Mouse (Mus musculus): ENCODE results near the gene Mark4. TPM values are rescaled to one million over a fixed set of nuclear protein-coding genes. Genes with fewer than 3 reads are reported as not detected.

Mark4 gene
- polyA plus RNA-seq, 1 experiment, result 29.2 TPM

DNA sequence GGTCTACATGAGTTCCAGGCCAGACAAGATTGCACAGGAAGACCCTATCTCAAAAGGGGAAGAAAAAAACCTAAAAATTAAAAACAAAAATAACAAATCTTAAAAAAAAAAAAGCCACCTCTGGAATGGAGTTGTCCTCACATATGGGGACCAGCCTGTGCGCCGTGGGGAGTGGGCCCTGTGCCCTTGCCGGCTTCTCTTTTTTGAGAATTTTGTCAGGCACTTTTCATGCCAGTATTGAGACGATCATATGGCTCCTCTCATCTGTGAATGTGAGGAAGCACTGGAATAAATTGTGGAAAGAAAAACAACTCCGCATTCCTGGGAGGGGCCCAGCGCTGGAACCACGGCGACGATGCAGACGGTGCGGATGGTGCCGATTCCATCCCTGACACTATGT is 9.5 kb downstream of the Mark4 start:
- 50% methylated on average over 12 of the region's 12 CpGs for WGBS
- DNase-seq, result no peak
- Histone ChIP-seq H3K4me3 (replicated peaks; ENCODE audit: extremely low read depth, low read depth, low read length) (no peak overlapping the region), H3K4me1 (ENCODE audit: control insufficient read depth, insufficient read depth, low read length) (no peaks in the 10 kb centered on the region)
- TF ChIP-seq CTCF (IDR thresholded peaks at IDR 0.05; ENCODE audit: insufficient read depth, low read length), result no peak
- TF ChIP-seq POLR2A (IDR thresholded peaks at IDR 0.05; ENCODE audit: borderline replicate concordance, extremely low read depth, low read depth, low read length), result no peak

DNA sequence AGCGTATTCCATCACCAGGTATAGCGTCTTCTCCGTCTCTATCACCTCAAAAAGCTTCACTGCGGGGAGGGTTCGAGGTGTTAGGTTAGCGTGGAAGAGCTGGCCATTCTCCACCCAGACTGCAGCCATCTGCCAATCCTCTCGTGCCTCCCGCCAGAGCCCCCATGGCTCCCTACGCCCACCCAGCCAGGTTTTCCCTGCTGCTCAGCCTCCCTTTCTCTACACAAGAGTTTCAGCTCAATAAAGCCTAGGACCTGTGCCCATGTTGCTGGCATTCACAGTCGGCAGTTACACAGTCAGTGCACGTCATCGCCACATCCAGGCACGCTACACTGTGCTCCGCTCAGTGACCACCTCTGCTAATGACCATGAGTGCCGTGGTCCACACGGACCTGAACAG is 10.9 kb downstream of the Mark4 start:
- WGBS, result 94% methylated on average over 16 of the region's 16 CpGs
- TF ChIP-seq CTCF (IDR thresholded peaks at IDR 0.05; ENCODE audit: insufficient read depth, low read length) (no peak), POLR2A (IDR thresholded peaks at IDR 0.05; ENCODE audit: borderline replicate concordance, extremely low read depth, low read depth, low read length) (no peak)
- DNase-seq, result no peak
- Histone ChIP-seq H3K4me1 (ENCODE audit: control insufficient read depth, insufficient read depth, low read length) (no peaks in the 10 kb centered on the region), H3K4me3 (replicated peaks; ENCODE audit: extremely low read depth, low read depth, low read length) (no peak overlapping the region)

DNA sequence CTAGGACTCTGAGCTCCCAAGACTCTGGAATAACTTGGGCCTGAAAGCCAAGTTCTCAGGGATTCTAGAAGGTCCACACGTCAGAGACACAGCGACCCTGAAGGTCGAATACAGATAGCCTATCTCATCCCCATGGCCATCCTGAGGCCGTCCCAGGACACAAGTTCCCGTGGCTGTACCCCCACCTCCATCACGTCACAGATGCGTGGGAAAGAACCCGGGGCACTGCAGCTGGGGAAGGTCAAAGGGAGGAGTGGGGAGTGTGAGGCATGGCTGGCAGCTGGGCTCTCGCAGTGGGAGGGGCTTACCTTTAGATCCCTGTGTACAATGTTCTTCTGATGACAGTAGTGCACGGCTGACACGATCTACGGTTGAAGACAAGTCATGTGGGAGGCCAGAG is 13.8 kb downstream of the Mark4 start:
- no peak for TF ChIP-seq CTCF (IDR thresholded peaks at IDR 0.05; ENCODE audit: insufficient read depth, low read length)
- TF ChIP-seq POLR2A (IDR thresholded peaks at IDR 0.05; ENCODE audit: borderline replicate concordance, extremely low read depth, low read depth, low read length), result no peak
- no peaks in the 10 kb centered on the region for H3K4me1 ChIP-seq (ENCODE audit: control insufficient read depth, insufficient read depth, low read length)
- 74% methylated on average over 12 of the region's 12 CpGs for WGBS
- H3K4me3 ChIP-seq (replicated peaks; ENCODE audit: extremely low read depth, low read depth, low read length), result no peak overlapping the region
- no peak for DNase-seq

DNA sequence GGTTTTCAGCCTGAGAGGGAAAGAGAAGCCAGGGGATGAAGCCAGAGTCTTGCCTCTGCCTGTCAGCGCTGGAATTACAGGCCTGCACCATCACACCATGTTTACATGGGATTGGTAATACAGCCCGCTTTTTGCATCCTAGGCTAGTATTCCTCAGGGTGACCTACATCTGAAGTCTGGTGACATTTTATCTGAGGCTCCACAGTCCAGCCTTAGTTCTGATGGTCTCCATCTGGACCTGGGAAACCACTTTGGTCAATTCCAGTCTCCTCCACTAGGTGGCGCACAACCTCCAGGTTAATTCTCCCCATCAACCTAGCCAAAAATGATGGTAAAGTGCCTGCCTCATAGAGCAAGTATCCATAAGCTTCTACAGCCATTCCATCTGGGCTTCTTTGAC is 15.3 kb downstream of the Mark4 start:
- TF ChIP-seq POLR2A (IDR thresholded peaks at IDR 0.05; ENCODE audit: borderline replicate concordance, extremely low read depth, low read depth, low read length) (no peak), CTCF (IDR thresholded peaks at IDR 0.05; ENCODE audit: insufficient read depth, low read length) (peak; percentile 70)

DNA sequence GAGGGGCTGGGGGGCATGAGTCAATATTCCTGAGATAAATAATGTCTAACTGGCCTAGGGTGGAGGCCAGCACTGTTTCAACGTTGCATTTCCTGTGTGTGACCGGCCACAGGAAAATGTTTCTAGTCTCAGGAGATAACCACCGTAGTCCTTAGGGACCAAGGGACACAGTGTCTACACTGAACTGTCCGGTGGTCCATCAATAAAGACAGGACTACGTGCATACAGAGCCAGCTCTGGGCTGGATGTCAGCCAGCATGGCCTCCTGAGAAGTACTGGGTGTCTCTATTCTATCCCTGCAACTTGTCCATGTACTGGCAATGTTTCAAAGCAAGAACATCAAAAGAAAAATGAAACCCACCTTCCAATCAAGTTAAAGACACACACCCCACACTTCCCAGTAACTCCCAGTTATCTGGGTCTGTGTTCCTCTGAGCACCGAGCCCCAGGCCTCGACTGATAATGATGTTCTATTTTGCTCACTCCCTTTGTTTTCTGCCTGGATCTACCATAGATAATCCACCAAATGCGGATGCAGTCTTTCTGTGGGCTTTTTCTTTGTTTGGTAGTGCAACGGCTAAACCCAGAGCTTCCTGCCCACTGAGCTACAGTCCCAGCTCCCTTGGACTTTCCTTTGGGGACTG is 17.1 kb downstream of the Mark4 start:
- Histone ChIP-seq H3K4me3 (replicated peaks; ENCODE audit: extremely low read depth, low read depth, low read length) (no peak overlapping the region), H3K4me1 (ENCODE audit: control insufficient read depth, insufficient read depth, low read length) (no peaks in the 10 kb centered on the region)
- 52% methylated on average over 9 of the region's 9 CpGs for WGBS
- DNase-seq, result no peak
- no peak for TF ChIP-seq CTCF (IDR thresholded peaks at IDR 0.05; ENCODE audit: insufficient read depth, low read length)
- TF ChIP-seq POLR2A (IDR thresholded peaks at IDR 0.05; ENCODE audit: borderline replicate concordance, extremely low read depth, low read depth, low read length), result no peak

More for the DNA sequence above, 15.3 kb downstream of the Mark4 start:
- H3K4me1 ChIP-seq (ENCODE audit: control insufficient read depth, insufficient read depth, low read length), result no peaks in the 10 kb centered on the region
- no peak overlapping the region for H3K4me3 ChIP-seq (replicated peaks; ENCODE audit: extremely low read depth, low read depth, low read length)
- 33% methylated on average over 3 of the region's 3 CpGs for WGBS
- peak; percentile 86 for DNase-seq

DNA sequence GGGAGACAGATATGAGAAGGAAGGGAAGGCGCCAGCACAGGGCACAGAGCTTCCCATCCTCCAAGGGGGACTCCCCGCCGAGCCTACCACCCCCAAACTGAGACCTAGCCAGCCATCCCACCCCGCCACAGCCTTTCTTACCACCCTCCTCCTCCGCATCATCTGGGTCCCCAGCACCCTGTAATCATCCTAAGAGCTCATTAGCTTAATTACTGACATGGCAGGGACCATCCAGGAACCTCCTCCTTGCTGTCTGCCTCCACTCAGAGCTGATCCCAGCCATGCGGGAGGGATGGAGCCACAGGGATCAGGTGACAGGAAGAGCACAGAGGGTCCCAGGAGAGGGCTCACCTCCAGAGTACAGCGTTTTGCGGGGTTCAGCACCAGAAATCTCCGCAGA is 21.6 kb downstream of the Mark4 start:
- WGBS, result 91% methylated on average over 9 of the region's 9 CpGs
- H3K4me1 ChIP-seq (ENCODE audit: control insufficient read depth, insufficient read depth, low read length), result no peaks in the 10 kb centered on the region
- no peak for DNase-seq
- TF ChIP-seq POLR2A (IDR thresholded peaks at IDR 0.05; ENCODE audit: borderline replicate concordance, extremely low read depth, low read depth, low read length), result no peak
- TF ChIP-seq CTCF (IDR thresholded peaks at IDR 0.05; ENCODE audit: insufficient read depth, low read length), result no peak
- H3K4me3 ChIP-seq (replicated peaks; ENCODE audit: extremely low read depth, low read depth, low read length), result no peak overlapping the region

DNA sequence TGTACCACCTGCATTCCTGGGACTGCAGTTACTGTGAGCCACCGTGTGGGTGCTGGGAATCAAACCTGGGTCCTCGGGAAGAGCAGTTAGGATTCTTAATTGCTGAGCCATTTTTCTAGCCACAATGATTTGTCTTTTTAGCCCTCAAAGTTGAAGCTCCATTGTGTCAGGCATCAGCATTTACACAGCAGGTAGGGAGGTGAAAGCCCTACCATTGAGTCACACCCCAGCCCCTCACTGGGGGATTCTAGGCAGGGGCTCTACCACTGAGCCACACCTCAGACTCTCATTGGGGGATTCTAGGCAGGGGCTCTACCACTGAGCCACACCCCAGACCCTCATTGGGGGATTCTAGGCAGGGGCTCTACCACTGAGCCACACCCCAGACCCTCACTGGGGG is 22.3 kb downstream of the Mark4 start:
- WGBS, result 93% methylated on average over 2 of the region's 2 CpGs
- TF ChIP-seq CTCF (IDR thresholded peaks at IDR 0.05; ENCODE audit: insufficient read depth, low read length) (no peak), POLR2A (IDR thresholded peaks at IDR 0.05; ENCODE audit: borderline replicate concordance, extremely low read depth, low read depth, low read length) (no peak)
- no peaks in the 10 kb centered on the region for H3K4me1 ChIP-seq (ENCODE audit: control insufficient read depth, insufficient read depth, low read length)
- H3K4me3 ChIP-seq (replicated peaks; ENCODE audit: extremely low read depth, low read depth, low read length), result no peak overlapping the region
- no peak for DNase-seq

DNA sequence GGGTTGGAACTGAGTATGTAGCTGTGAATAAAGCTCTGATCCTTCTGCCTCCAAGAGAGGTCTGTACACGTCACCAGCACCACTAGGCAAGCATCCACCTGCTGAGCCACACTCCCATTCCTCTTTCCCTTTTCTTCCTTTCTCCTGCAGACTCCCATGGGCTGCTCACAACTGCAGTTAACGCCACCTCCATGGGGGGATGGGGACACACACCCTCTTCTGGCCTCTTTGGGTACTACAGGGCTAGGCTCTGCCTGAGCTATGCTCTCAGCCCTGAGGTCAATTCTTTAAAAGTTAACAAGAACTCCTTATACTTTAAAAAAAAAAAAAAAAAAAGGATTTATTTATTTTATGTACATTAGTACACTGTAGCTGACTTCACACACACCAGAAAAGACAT is 26.1 kb downstream of the Mark4 start:
- H3K4me3 ChIP-seq (replicated peaks; ENCODE audit: extremely low read depth, low read depth, low read length), result no peak overlapping the region
- 98% methylated on average over 2 of the region's 2 CpGs for WGBS
- H3K4me1 ChIP-seq (ENCODE audit: control insufficient read depth, insufficient read depth, low read length), result no peaks in the 10 kb centered on the region
- TF ChIP-seq POLR2A (IDR thresholded peaks at IDR 0.05; ENCODE audit: borderline replicate concordance, extremely low read depth, low read depth, low read length) (no peak), CTCF (IDR thresholded peaks at IDR 0.05; ENCODE audit: insufficient read depth, low read length) (peak; percentile 44)
- DNase-seq, result no peak

DNA sequence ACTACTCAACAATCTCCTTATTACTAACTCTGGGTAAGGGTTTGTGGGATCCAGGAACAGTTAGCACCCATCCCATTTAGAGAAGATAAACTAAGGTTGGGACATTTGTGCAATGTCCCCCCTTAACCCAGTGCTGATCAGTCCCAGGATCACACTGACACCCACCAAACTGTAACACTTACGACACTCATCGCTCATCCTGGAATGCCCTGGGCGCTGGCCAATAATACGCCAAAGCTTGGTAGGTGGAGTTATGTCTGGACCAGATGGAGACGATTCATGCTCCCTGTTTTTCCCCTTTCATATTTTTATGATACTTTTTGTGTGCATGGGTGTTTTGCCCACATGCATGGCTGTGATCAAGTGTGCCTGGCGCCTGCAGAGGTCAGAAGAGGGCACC is 28.2 kb downstream of the Mark4 start:
- no peak for DNase-seq
- TF ChIP-seq POLR2A (IDR thresholded peaks at IDR 0.05; ENCODE audit: borderline replicate concordance, extremely low read depth, low read depth, low read length), result no peak
- no peak for TF ChIP-seq CTCF (IDR thresholded peaks at IDR 0.05; ENCODE audit: insufficient read depth, low read length)
- Histone ChIP-seq H3K4me3 (replicated peaks; ENCODE audit: extremely low read depth, low read depth, low read length) (no peak overlapping the region), H3K4me1 (ENCODE audit: control insufficient read depth, insufficient read depth, low read length) (no peaks in the 10 kb centered on the region)
- 74% methylated on average over 6 of the region's 6 CpGs for WGBS

DNA sequence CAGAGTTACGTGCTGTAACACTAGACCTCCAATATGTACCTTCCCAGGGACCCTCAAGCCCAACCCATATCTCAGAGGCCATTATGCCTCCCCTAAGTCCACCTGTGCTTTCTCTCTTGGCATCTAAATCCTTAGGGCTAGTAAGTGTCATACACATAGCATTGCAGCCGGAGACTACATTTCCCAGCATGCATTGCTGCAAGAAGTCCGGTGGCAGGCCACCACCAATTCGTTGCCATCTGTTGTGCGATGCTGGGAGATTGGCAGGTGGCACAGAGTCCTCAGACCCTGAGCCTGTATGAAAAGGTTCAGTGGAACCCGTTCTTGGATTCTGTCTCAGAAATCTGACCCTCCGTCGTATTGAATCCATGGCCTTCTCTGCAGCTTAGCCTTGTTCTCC is 28.9 kb downstream of the Mark4 start:
- no peak for DNase-seq
- H3K4me1 ChIP-seq (ENCODE audit: control insufficient read depth, insufficient read depth, low read length), result no peaks in the 10 kb centered on the region
- H3K4me3 ChIP-seq (replicated peaks; ENCODE audit: extremely low read depth, low read depth, low read length), result no peak overlapping the region
- 75% methylated on average over 8 of the region's 8 CpGs for WGBS
- TF ChIP-seq CTCF (IDR thresholded peaks at IDR 0.05; ENCODE audit: insufficient read depth, low read length), result no peak
- no peak for TF ChIP-seq POLR2A (IDR thresholded peaks at IDR 0.05; ENCODE audit: borderline replicate concordance, extremely low read depth, low read depth, low read length)
